Mouse (Mus musculus) ES-Bruce4 (cell line): ENCODE results near the gene Sar1b.

Source experiments
- CTCF ChIP-seq: IDR thresholded peaks from one replicate; pipeline ENCODE4 v1.8.1; 2011; ENCODE audit warnings: low read depth, low read length
- POLR2A ChIP-seq: IDR thresholded peaks from one replicate; pipeline ENCODE4 v1.8.1; 2011; ENCODE audit warnings: low read length; ENCODE audit not compliant: insufficient read depth

DNA sequence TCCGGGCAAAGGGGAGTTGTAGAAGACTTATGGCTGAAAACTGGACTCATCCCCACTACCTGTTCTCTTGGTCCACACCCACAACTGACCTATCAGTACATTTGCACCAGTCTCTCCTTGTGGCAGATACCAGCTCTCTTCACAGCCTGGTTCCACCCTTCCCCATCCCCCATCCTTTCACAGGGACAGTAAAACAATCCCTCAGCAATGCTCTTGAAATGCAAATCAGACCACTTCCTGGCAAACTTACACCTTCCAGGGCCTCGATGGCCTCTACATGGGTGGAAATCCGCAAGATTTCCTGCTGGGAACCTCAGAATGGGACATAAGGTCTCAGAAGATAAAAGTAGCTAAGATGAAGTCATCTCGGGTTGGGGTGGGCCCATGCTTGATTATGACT, 59.2 kb downstream of the Sar1b start:
- no peak for TF ChIP-seq CTCF
- no peak for TF ChIP-seq POLR2A
